Comparison of ENCODE assay signal across 21 mouse cellular contexts in the genomic region with DNA sequence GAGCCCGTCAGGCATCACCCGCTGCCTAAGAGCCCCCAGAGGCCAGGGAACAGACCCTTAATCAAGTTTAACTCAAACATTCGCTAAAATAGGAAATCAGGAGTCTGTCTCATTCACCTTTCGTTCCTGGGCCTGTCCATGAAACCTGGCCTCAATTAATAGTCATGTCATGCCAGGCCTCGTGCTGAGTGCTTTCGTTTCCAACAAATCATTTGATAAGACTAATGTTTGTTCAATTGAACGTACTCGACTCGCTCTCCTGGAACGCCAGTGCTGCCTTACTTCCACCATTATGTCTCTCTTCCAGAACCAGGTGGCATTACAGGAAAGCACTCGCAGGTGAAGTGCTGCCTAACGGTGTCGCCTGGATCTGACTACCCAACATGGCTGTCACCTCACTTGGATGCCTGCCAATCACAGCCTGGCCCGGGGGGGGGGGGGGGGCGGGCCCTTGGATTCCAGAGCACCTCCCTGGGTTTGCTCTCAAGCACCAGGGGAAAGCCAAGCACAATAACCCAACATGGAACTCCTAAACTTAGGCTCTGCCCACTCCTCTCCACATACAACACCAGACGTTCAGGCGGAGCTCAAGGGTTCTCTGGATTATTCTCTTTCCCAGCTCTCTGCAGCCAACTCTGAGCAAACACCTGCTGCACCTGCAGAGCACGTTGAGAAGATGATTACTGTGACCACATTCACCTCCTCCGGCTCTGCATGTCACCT. TPM values are rescaled to one million over a fixed set of nuclear protein-coding genes. Genes with fewer than 3 reads are reported as not detected.
DNase-seq lines count a peak whose midpoint lies in the region; ATAC-seq and TF ChIP-seq lines count a peak whose summit lies in the region.
"Had no signal": no experiment of that assay in that cellular context is flagged by ENCODE, and none has a peak within 500 bp of the region (broad histone marks: within the 10 kb centered on the region; RNA-seq: fewer than 3 reads in every experiment).

No protein-coding gene starts in this region.

- no peak for TF ChIP-seq CTCF in liver, adult 2 months (IDR thresholded peaks at IDR 0.05; ENCODE audit: low read depth, low read length)
- no peak for TF ChIP-seq CTCF in liver, postnatal 0 days (IDR thresholded peaks at IDR 0.05; ENCODE audit: low read depth)

- H3K27me3 ChIP-seq in liver, adult 2 months (ENCODE audit: control insufficient read depth, insufficient read depth, low read length), result no peaks in the 10 kb centered on the region
- H3K27me3 ChIP-seq in liver, postnatal 0 days (ENCODE audit: insufficient read depth, low read length), result no peaks in the 10 kb centered on the region
- H3K27me3 ChIP-seq in midbrain, embryonic 11.5 days (ENCODE audit: control insufficient read depth, insufficient read depth, low read length), result no peaks in the 10 kb centered on the region
- no peaks in the 10 kb centered on the region for H3K27me3 ChIP-seq in midbrain, embryonic 14.5 days (ENCODE audit: control insufficient read depth, insufficient read depth, low read length)
- H3K27me3 ChIP-seq: embryonic facial prominence, embryonic 15.5 days; hindbrain, embryonic 12.5 days had no signal

- H3K27ac ChIP-seq in liver, adult 2 months (replicated peaks; ENCODE audit: insufficient read depth, low read depth, low read length), result no peak overlapping the region
- no peak overlapping the region for H3K27ac ChIP-seq in liver, postnatal 0 days (ENCODE audit: low read depth)
- H3K27ac ChIP-seq in midbrain, embryonic 11.5 days (ENCODE audit: low read depth, low read length), result no peak overlapping the region
- H3K27ac ChIP-seq in midbrain, embryonic 14.5 days (replicated peaks; ENCODE audit: low read depth, low read length), result no peak overlapping the region
- H3K27ac ChIP-seq: embryonic facial prominence, embryonic 15.5 days; forebrain, embryonic 10.5 days; heart, embryonic 10.5 days; hindbrain, embryonic 12.5 days had no signal

- H3K79me2 ChIP-seq in liver, adult 2 months (ENCODE audit: control insufficient read depth, insufficient read depth, low read length), result no peaks in the 10 kb centered on the region

- H3K4me1 ChIP-seq in liver, adult 2 months (ENCODE audit: control insufficient read depth, insufficient read depth, low read length), result peaks cover 7% of the 10 kb centered on the region; the same call in 1 of the 2 replicates
- H3K4me1 ChIP-seq in liver, postnatal 0 days (ENCODE audit: insufficient read depth), result no peaks in the 10 kb centered on the region
- H3K4me1 ChIP-seq in midbrain, embryonic 11.5 days (ENCODE audit: control insufficient read depth, insufficient read depth, low read length), result no peaks in the 10 kb centered on the region
- H3K4me1 ChIP-seq in midbrain, embryonic 14.5 days (ENCODE audit: control insufficient read depth, insufficient read depth, low read length), result no peaks in the 10 kb centered on the region
- H3K4me1 ChIP-seq: embryonic facial prominence, embryonic 15.5 days; heart, embryonic 10.5 days had no signal

- H3K4me3 ChIP-seq in liver, adult 2 months (ENCODE audit: insufficient read depth, low read depth, low read length), result no peak overlapping the region
- no peak overlapping the region for H3K4me3 ChIP-seq in liver, postnatal 0 days (ENCODE audit: low read depth, low read length)
- H3K4me3 ChIP-seq in midbrain, embryonic 11.5 days (ENCODE audit: low read depth, low read length), result no peak overlapping the region
- H3K4me3 ChIP-seq in midbrain, embryonic 14.5 days (replicated peaks; ENCODE audit: low read depth, low read length), result no peak overlapping the region
- H3K4me3 ChIP-seq: embryonic facial prominence, embryonic 15.5 days; erythroblast, embryonic 14.5 days; forebrain, embryonic 10.5 days; heart, embryonic 10.5 days; hindbrain, embryonic 12.5 days had no signal

- no peak for TF ChIP-seq POLR2A in liver, adult 2 months (IDR thresholded peaks at IDR 0.05; ENCODE audit: extremely low read depth, insufficient read depth, low read length)

- H3K9me3 ChIP-seq in liver, postnatal 0 days (ENCODE audit: low read length), result no peaks in the 10 kb centered on the region
- no peaks in the 10 kb centered on the region for H3K9me3 ChIP-seq in midbrain, embryonic 11.5 days (ENCODE audit: control insufficient read depth, low read length)
- no peaks in the 10 kb centered on the region for H3K9me3 ChIP-seq in midbrain, embryonic 14.5 days (ENCODE audit: control insufficient read depth, low read length)
- H3K9me3 ChIP-seq: embryonic facial prominence, embryonic 15.5 days; heart, embryonic 10.5 days; hindbrain, embryonic 12.5 days had no signal

- 61% methylated on average over 19 of the region's 19 CpGs for WGBS in liver, adult 2 months
- 65% methylated on average over 19 of the region's 19 CpGs for WGBS in liver, postnatal 0 days (ENCODE audit: insufficient replicate concordance)
- WGBS in midbrain, embryonic 11.5 days, result 85% methylated on average over 19 of the region's 19 CpGs
- 80% methylated on average over 19 of the region's 19 CpGs for WGBS in midbrain, embryonic 14.5 days

- H3K9ac ChIP-seq in liver, adult 2 months (ENCODE audit: low read depth, low read length), result no peak overlapping the region
- no peak overlapping the region for H3K9ac ChIP-seq in liver, postnatal 0 days (replicated peaks)
- H3K9ac ChIP-seq in midbrain, embryonic 11.5 days (ENCODE audit: low read length), result no peak overlapping the region
- no peak overlapping the region for H3K9ac ChIP-seq in midbrain, embryonic 14.5 days (replicated peaks; ENCODE audit: low read length)
- H3K9ac ChIP-seq: embryonic facial prominence, embryonic 15.5 days; hindbrain, embryonic 12.5 days had no signal

- no peak for ATAC-seq in liver, postnatal 0 days
- no peak for ATAC-seq in midbrain, embryonic 11.5 days (ENCODE audit: low FRiP score)
- no peak for ATAC-seq in midbrain, embryonic 14.5 days (ENCODE audit: low FRiP score, low TSS enrichment)
- ATAC-seq: activated CD4-positive, CD25-positive, alpha-beta regulatory T cell, adult 4 months; forebrain, embryonic 14.5 days; hindbrain, embryonic 16.5 days had no signal

- no peaks in the 10 kb centered on the region for H3K36me3 ChIP-seq in liver, adult 2 months (ENCODE audit: control insufficient read depth, insufficient read depth, low read length)
- H3K36me3 ChIP-seq in liver, postnatal 0 days (replicated peaks; ENCODE audit: insufficient read depth, low read length), result no peaks in the 10 kb centered on the region
- H3K36me3 ChIP-seq in midbrain, embryonic 11.5 days (ENCODE audit: control insufficient read depth, insufficient read depth, low read length), result no peaks in the 10 kb centered on the region
- no peaks in the 10 kb centered on the region for H3K36me3 ChIP-seq in midbrain, embryonic 14.5 days (ENCODE audit: control insufficient read depth, insufficient read depth, low read length)
- H3K36me3 ChIP-seq: embryonic facial prominence, embryonic 15.5 days; forebrain, embryonic 10.5 days; heart, embryonic 10.5 days had no signal

- peak; percentile 58 for DNase-seq in cerebellum, adult 9-11 months
- no peak for DNase-seq in cerebellum, adult 8-10 months
- peak; percentile 78 for DNase-seq in liver, adult 2 months (ENCODE audit: extremely low read depth, low read depth, low spot score)
- DNase-seq in liver, postnatal 0 days, result no peak
- peak; percentile 72 for DNase-seq in midbrain, embryonic 11.5 days (ENCODE audit: low spot score, missing footprints)
- no peak for DNase-seq in midbrain, embryonic 14.5 days
- no peak for DNase-seq in frontal cortex, postnatal 14 days (ENCODE audit: low spot score in 2 of 2)
- DNase-seq: adrenal gland, postnatal 14 days; cerebellum, postnatal 10 days; embryo, embryonic 11 days; heart, adult 18-20 months; heart, postnatal 10 days; heart, postnatal 4 days had no signal

- TF ChIP-seq EP300 in liver, postnatal 0 days (IDR thresholded peaks at IDR 0.05; ENCODE audit: low read depth), result no peak

- no peak overlapping the region for H3K4me2 ChIP-seq in liver, postnatal 0 days (ENCODE audit: low read depth, low read length)
- no peak overlapping the region for H3K4me2 ChIP-seq in midbrain, embryonic 11.5 days
- no peak overlapping the region for H3K4me2 ChIP-seq in midbrain, embryonic 14.5 days (ENCODE audit: low read length)
- H3K4me2 ChIP-seq: embryonic facial prominence, embryonic 15.5 days; hindbrain, embryonic 12.5 days had no signal

RNA-seq across cellular contexts. Expression of gene Bsn, which starts 14.9 kb away (rescaled TPM):
- under 0.01 TPM in 2 replicates for total RNA-seq in liver, adult 2 months (2014; rRNA removed)
- under 0.01 TPM in 1 of 2 replicates, not detected in the other for polyA plus RNA-seq in liver, adult 2 months (2012; rRNA removed)
- 0.58 and 0.59 TPM in 2 replicates for polyA plus RNA-seq in liver, postnatal 0 days (2015; fragmentation: Nextera tagmentation; extraction: Ambion mirVana)
- 2.4 TPM in 2 replicates for polyA plus RNA-seq in midbrain, embryonic 11.5 days (2014; fragmentation: Nextera tagmentation; extraction: Ambion mirVana)
- polyA plus RNA-seq in midbrain, embryonic 14.5 days (2014; fragmentation: Nextera tagmentation; extraction: Ambion mirVana), result 14.2 and 14.7 TPM in 2 replicates

Comparison
In these comparisons a context has a peak if more than half of its experiments do, and no peak if none do; other contexts are left out.
1. DNase-seq: peak in cerebellum, adult 9-11 months (single experiment), liver, adult 2 months (single experiment) and midbrain, embryonic 11.5 days (single experiment); none in cerebellum, adult 8-10 months (single experiment), liver, postnatal 0 days (single experiment), midbrain, embryonic 14.5 days (single experiment) and frontal cortex, postnatal 14 days (0 of 2).